Mouse (Mus musculus): ENCODE measurements at regions not wholly inside any gene's neighbourhood (a gene's known extent, or its start where the extent isn't known, plus 50 kb on each side); places are given as distances from the start of the nearest gene placed in this dataset.
"Not testable (repeated sequence)": the region's sequence is repeated elsewhere in the genome, so short reads cannot be mapped to it uniquely, and the experiment has no call there.

GRCm38 (mm10) chr6:143449071-143449470 is 282.1 kb downstream of the Etnk1 start:
- ATAC-seq (replicated peaks in 1 of 2; ENCODE audit: insufficient read depth in 1 of 2, low FRiP score in 2 of 2, low TSS enrichment in 1 of 2, low read depth in 1 of 2, poor library complexity in 2 of 2, severe bottlenecking in 2 of 2): no peak

DNA sequence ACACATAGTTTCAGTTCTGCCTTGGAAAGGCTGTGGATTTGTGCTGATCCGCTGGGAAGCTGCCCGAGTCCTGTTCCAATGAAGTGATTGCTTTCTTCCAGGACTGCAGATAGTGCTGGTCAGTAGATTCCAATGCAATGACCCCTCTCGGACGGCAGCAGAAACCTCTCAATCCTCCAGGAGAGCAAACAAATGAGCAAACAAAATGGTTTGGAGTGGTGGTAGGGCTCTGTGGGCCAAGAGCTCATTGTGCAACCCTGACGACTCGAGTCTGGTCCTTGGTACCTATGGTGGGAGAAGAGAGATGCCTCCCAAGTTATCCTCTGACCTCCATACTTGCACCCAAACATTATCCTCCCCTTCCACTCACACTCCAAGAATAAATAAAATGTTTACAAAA is 284.8 kb downstream of the Etnk1 start:
- ATAC-seq (replicated peaks in 1 of 2; ENCODE audit: insufficient read depth in 1 of 2, low FRiP score in 2 of 2, low TSS enrichment in 1 of 2, low read depth in 1 of 2, poor library complexity in 2 of 2, severe bottlenecking in 2 of 2): no peak

- ATAC-seq (replicated peaks in 1 of 2; ENCODE audit: insufficient read depth in 1 of 2, low FRiP score in 2 of 2, low TSS enrichment in 1 of 2, low read depth in 1 of 2, poor library complexity in 2 of 2, severe bottlenecking in 2 of 2): no peak
Observed at GRCm38 (mm10) chr6:143454695-143455218, 287.7 kb downstream of the Etnk1 start.

GRCm38 (mm10) chr6:143464907-143465537 is 298.0 kb downstream of the Etnk1 start:
- peak; percentile 48 to 65; a peak in 2 of 4 replicates for ATAC-seq (replicated peaks in 1 of 2; ENCODE audit: insufficient read depth in 1 of 2, low FRiP score in 2 of 2, low TSS enrichment in 1 of 2, low read depth in 1 of 2, poor library complexity in 2 of 2, severe bottlenecking in 2 of 2)

DNA sequence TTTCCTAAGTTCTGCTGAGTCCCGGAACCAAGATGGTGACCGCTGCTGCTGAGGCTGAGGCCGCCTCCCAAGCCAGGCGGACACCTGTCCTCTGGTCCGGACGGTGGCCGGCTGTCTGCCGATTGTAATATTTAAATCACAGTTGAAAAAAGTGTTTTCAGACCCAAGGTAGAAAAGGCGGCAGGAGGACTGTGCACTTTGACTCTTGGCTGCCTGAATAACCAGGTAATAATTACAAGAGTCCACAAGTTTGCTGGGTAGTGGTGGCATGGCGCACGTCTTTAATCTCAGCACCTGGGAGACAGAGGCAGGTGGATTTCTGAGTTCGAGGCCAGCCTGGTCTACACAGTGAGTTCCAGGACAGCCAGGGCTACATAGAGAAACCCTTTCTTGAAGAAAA is 305.7 kb downstream of the Etnk1 start:
- not testable (repeated sequence) for ATAC-seq (replicated peaks in 1 of 2; ENCODE audit: insufficient read depth in 1 of 2, low FRiP score in 2 of 2, low TSS enrichment in 1 of 2, low read depth in 1 of 2, poor library complexity in 2 of 2, severe bottlenecking in 2 of 2)

GRCm38 (mm10) chr6:143474396-143474795 is 307.4 kb downstream of the Etnk1 start:
- no peak for ATAC-seq (replicated peaks in 1 of 2; ENCODE audit: insufficient read depth in 1 of 2, low FRiP score in 2 of 2, low TSS enrichment in 1 of 2, low read depth in 1 of 2, poor library complexity in 2 of 2, severe bottlenecking in 2 of 2)

GRCm38 (mm10) chr6:143475296-143475695 is 308.3 kb downstream of the Etnk1 start:
- no peak for ATAC-seq (replicated peaks in 1 of 2; ENCODE audit: insufficient read depth in 1 of 2, low FRiP score in 2 of 2, low TSS enrichment in 1 of 2, low read depth in 1 of 2, poor library complexity in 2 of 2, severe bottlenecking in 2 of 2)

GRCm38 (mm10) chr6:143477396-143477795 is 310.4 kb downstream of the Etnk1 start:
- ATAC-seq (replicated peaks in 1 of 2; ENCODE audit: insufficient read depth in 1 of 2, low FRiP score in 2 of 2, low TSS enrichment in 1 of 2, low read depth in 1 of 2, poor library complexity in 2 of 2, severe bottlenecking in 2 of 2): no peak

GRCm38 (mm10) chr6:143479239-143479638 is 312.2 kb downstream of the Etnk1 start:
- ATAC-seq (replicated peaks in 1 of 2; ENCODE audit: insufficient read depth in 1 of 2, low FRiP score in 2 of 2, low TSS enrichment in 1 of 2, low read depth in 1 of 2, poor library complexity in 2 of 2, severe bottlenecking in 2 of 2): peak in 1 of 2 experiments; percentile 56; a peak in 3 of 4 replicates

DNA sequence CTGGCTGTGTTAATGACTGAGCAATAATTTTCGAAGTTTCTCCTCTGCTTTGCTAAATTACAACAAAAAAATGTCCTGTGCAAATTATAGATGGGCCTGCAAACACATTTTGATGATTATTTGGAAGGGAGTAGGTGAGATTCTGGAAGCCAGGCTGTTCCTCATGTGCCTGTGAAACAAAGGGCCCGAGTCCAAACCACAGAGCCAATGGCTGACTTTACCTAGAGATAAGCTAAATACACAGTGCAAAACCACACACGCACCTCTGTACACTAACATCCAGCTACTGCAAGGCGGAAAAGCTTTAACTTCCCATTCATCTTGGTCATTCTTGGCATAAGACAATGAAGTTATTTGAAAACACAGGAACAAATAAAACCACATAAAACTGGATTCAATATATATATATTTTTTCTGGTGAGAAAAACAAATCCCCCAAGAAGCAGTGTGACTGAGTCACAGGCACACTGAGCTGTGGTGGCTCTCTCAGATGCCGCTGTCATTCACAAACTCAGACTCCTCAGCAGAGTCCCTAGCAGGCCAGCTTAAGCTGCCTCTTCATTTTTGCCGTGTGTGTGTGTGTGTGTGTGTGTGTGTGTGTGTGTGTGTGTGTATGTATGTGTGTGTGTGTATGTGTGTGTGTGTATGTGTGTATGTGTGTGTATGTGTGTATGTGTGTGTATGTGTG is 312.8 kb downstream of the Etnk1 start:
- ATAC-seq (replicated peaks in 1 of 2; ENCODE audit: insufficient read depth in 1 of 2, low FRiP score in 2 of 2, low TSS enrichment in 1 of 2, low read depth in 1 of 2, poor library complexity in 2 of 2, severe bottlenecking in 2 of 2): peak; percentile 88 to 91

DNA sequence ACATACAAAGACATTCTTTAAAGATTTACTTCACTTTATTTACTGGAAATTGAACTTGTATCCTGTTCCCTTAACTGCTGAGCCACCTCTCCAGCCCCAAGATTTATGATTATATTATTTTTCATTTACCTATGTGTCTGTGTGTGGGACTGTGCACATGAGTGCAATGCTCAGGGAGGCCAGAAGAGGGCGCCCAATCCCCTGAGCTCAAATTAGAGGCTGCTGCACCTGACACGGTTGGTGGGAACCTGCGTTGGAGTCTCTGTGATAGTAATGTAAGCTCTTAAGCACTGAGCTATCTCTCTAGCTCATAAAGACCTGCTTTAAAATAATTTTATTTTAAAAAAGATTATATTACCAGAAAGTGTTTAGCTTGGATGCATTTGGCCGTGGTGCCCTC is 315.3 kb downstream of the Etnk1 start:
- ATAC-seq (replicated peaks in 1 of 2; ENCODE audit: insufficient read depth in 1 of 2, low FRiP score in 2 of 2, low TSS enrichment in 1 of 2, low read depth in 1 of 2, poor library complexity in 2 of 2, severe bottlenecking in 2 of 2): no peak

- ATAC-seq (replicated peaks in 1 of 2; ENCODE audit: insufficient read depth in 1 of 2, low FRiP score in 2 of 2, low TSS enrichment in 1 of 2, low read depth in 1 of 2, poor library complexity in 2 of 2, severe bottlenecking in 2 of 2): no peak
Observed at GRCm38 (mm10) chr6:143482868-143483267, 315.8 kb downstream of the Etnk1 start.

DNA sequence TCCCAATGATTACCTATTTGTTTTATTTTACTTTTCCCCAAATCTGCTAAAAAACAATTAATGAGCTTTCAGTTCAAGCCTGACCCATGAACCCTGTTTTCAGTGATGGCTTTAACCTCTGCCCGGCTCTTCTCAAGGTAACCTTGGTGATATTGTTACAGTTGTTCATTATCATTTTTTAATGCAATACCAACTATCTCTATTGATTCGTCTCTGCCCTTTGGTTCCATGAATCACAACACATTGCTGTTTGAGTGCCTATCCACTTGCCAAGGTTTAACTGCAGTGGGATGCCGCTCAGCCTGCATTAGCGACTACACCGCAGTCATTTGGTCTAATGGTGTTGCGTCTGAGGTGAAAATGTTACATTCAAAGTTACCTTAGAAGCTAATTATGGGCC is 317.9 kb downstream of the Etnk1 start:
- ATAC-seq (replicated peaks in 1 of 2; ENCODE audit: insufficient read depth in 1 of 2, low FRiP score in 2 of 2, low TSS enrichment in 1 of 2, low read depth in 1 of 2, poor library complexity in 2 of 2, severe bottlenecking in 2 of 2): no peak

DNA sequence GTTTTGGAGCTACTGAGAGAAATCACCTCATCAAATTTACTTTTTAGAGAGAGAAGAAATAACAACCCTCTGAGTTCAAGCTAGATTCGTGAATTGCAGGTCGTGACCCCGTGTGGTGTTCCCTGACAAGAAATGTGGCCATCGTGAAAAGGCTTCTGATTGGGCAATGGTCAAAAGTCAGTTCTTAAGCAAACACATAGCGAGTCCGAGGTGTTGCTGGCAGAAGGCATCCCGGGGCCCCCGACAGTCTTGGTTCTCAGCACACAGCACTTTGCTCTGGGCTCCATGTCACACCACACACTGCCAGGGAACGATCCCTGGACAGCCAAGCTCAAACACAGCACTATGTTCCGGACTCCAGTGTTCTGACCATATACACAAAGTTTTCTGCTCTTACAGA is 320.0 kb downstream of the Etnk1 start:
- ATAC-seq (replicated peaks in 1 of 2; ENCODE audit: insufficient read depth in 1 of 2, low FRiP score in 2 of 2, low TSS enrichment in 1 of 2, low read depth in 1 of 2, poor library complexity in 2 of 2, severe bottlenecking in 2 of 2): no peak

GRCm38 (mm10) chr6:143490019-143490418 is 323.0 kb downstream of the Etnk1 start:
- no peak for ATAC-seq (replicated peaks in 1 of 2; ENCODE audit: insufficient read depth in 1 of 2, low FRiP score in 2 of 2, low TSS enrichment in 1 of 2, low read depth in 1 of 2, poor library complexity in 2 of 2, severe bottlenecking in 2 of 2)

DNA sequence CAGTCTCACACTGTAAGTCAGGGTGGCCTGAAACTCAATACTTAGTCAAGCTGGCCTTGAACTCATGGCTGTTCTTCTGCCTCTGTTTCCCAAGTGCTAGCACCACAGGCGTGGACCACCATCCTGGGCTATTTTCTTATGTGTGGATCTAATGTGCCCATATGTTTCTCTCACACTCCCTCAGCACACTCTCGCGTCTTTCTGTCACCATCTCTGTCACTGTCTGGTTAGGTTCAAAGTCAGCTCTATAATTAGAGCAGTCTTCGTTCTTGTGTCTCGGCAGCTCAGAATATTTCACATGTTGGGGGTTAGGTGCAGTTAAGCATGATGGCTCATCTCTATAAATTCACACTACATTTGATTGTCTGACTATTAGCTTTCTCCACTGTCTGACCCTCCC is 324.4 kb downstream of the Etnk1 start:
- no peak for ATAC-seq (replicated peaks in 1 of 2; ENCODE audit: insufficient read depth in 1 of 2, low FRiP score in 2 of 2, low TSS enrichment in 1 of 2, low read depth in 1 of 2, poor library complexity in 2 of 2, severe bottlenecking in 2 of 2)

GRCm38 (mm10) chr6:143493543-143493942 is 326.5 kb downstream of the Etnk1 start:
- ATAC-seq (replicated peaks in 1 of 2; ENCODE audit: insufficient read depth in 1 of 2, low FRiP score in 2 of 2, low TSS enrichment in 1 of 2, low read depth in 1 of 2, poor library complexity in 2 of 2, severe bottlenecking in 2 of 2): no peak

DNA sequence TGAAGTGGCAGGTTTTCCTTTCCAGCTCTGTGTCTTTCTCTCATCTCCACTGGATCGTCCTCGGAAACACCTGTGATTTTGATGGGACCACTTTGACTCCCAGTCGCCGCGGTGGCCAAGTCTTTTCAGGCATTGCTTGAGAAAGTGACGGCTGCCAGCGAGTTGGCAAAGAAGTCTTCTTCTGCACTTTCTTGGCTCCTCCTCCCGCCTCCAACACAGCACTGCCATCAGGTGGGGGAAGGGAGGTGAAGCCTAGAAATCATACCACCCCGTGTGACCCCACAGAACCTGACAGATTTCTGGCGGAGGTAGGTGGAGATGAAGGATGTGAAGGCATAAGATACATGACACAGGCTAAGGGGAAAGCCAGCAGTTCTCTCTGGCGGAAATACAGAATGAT is 327.3 kb downstream of the Etnk1 start:
- ATAC-seq (replicated peaks in 1 of 2; ENCODE audit: insufficient read depth in 1 of 2, low FRiP score in 2 of 2, low TSS enrichment in 1 of 2, low read depth in 1 of 2, poor library complexity in 2 of 2, severe bottlenecking in 2 of 2): no peak

- ATAC-seq (replicated peaks in 1 of 2; ENCODE audit: insufficient read depth in 1 of 2, low FRiP score in 2 of 2, low TSS enrichment in 1 of 2, low read depth in 1 of 2, poor library complexity in 2 of 2, severe bottlenecking in 2 of 2): no peak
Observed at GRCm38 (mm10) chr6:143494886-143495285, 327.9 kb downstream of the Etnk1 start.
